Mouse (Mus musculus) embryonic facial prominence, embryonic 15.5 days (tissue): ENCODE measurements around the gene Prickle1. TPM values are rescaled to one million over a fixed set of nuclear protein-coding genes. Genes with fewer than 3 reads are reported as not detected.

Experiments
- ATAC-seq: fragments of 200-750 bp; cut with Nextera tagmentation; 2 replicates; pipeline ENCODE4 v1.8.0; 2017; ENCODE audit warnings: low read depth, moderate TSS enrichment; ENCODE audit not compliant: insufficient number of reproducible peaks, low FRiP score, low TSS enrichment
- H3K27ac ChIP-seq: fragments of 300-500 bp; sonication (generic); replicated peaks from 2 replicates; pipeline ENCODE4 v1.5.1; 2015; ENCODE audit warnings: mild to moderate bottlenecking, inconsistent platforms
- H3K27me3 ChIP-seq: fragments of 300-500 bp; sonication (generic); 2 replicates; pipeline ENCODE4 v1.6.1; 2015; ENCODE audit warnings: inconsistent platforms
- H3K36me3 ChIP-seq: fragments of 300-500 bp; sonication (generic); 2 replicates; pipeline ENCODE4 v1.6.1; 2015; ENCODE audit warnings: mild to moderate bottlenecking, inconsistent platforms
- H3K4me1 ChIP-seq: fragments of 300-500 bp; sonication (generic); 2 replicates; pipeline ENCODE4 v1.6.1; 2015; ENCODE audit warnings: inconsistent platforms
- H3K4me2 ChIP-seq: fragments of 300-500 bp; sonication (generic); replicated peaks from 2 replicates; pipeline ENCODE4 v1.6.1; 2015; ENCODE audit warnings: mild to moderate bottlenecking, inconsistent platforms
- H3K4me3 ChIP-seq: fragments of 300-500 bp; sonication (generic); replicated peaks from 2 replicates; pipeline ENCODE4 v1.5.1; 2015; ENCODE audit warnings: mild to moderate bottlenecking, inconsistent platforms
- H3K9ac ChIP-seq: fragments of 300-500 bp; sonication (generic); 2 replicates; pipeline ENCODE4 v1.6.1; 2015; ENCODE audit warnings: inconsistent platforms
- H3K9me3 ChIP-seq: fragments of 300-500 bp; sonication (generic); replicated peaks from 2 replicates; pipeline ENCODE4 v1.6.1; 2016; ENCODE audit warnings: inconsistent platforms
- WGBS: fragments of 180-500 bp; shearing (Covaris S2); methylation state at CpG from one replicate; pipeline ENCODE4 v1.1.7; 2015; 5-methylcytosine and 5-hydroxymethylcytosine counted together
- polyA plus RNA-seq: library from polyadenylated mRNA; unstranded; fragments of >200 nt; fragmentation: Nextera tagmentation; extraction: Ambion mirVana; gene quantifications from 2 replicates; pipeline ENCODE4 v1.2.1, GENCODE M21; 2015

Gene Prickle1
- 40.2 TPM in 2 replicates for polyA plus RNA-seq

DNA sequence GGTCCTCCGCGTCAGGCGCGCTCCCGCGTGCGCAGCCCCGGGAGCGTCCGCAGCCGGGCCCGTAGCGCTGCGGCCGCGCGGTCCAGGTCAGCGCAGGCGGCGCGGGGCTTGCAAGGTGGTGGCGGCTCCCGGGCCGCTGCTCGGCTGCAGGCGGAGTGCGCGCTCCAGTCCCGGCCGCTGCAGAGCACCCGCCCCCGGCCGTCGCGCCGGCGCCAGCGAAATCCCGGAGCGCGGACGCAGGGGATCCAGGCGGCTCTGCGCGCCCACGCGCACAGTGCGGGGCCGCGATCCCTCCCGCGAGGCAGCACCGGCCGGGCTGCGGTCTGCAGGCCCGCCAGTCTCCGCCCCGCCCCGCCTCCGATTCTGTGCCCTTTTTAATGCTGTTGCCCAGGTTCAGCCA, at the start of gene Prickle1:
Prickle1 (minus strand) TSS at position 146 of the 400 bp plus-strand sequence.
- Histone ChIP-seq H3K27me3 (no peaks in the 10 kb centered on the region), H3K4me2 (peak within 1 kb of the TSS; percentile 88), H3K9ac (peak within 1 kb of the TSS; percentile 96), H3K36me3 (no peaks in the 10 kb centered on the region), H3K4me1 (peaks cover 44% of the 10 kb centered on the region), H3K9me3 (no peaks in the 10 kb centered on the region), H3K4me3 (peak within 1 kb of the TSS; percentile 95), H3K27ac (peak within 1 kb of the TSS; percentile 98)
- 0% methylated on average over 52 of the region's 60 CpGs for WGBS
- peak; percentile 90 for ATAC-seq

GRCm38 (mm10) chr15:93640221-93640620, 44.5 kb upstream of the Prickle1 start:
- Histone ChIP-seq H3K9ac (no peak overlapping the region), H3K27me3 (no peaks in the 10 kb centered on the region), H3K4me2 (no peak overlapping the region), H3K27ac (no peak overlapping the region), H3K9me3 (no peaks in the 10 kb centered on the region; the same call in 1 of the 2 replicates), H3K4me1 (no peaks in the 10 kb centered on the region), H3K36me3 (no peaks in the 10 kb centered on the region), H3K4me3 (no peak overlapping the region)
- WGBS, result 72% methylated on average over 2 of the region's 2 CpGs
- no peak for ATAC-seq

DNA sequence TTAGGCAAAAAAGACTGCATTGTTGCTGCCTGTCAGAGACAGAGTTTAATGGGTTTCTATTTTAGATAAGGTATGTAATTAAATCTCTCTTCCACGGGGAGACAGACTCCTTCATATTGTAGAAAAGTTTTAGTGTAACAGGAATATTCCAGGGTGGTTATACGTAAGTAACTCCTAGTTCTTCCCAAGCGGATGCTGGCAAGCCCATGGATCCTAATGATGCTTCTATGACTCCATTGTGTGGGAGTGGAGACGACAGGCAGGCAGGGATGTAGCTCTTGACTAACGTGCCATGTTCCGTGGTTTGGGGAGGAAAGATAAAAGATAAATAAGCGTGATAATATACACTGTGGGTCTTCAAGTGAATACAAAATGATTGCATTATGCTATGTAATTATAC, 41.3 kb upstream of the Prickle1 start:
- Histone ChIP-seq H3K27ac (no peak overlapping the region), H3K4me1 (no peaks in the 10 kb centered on the region), H3K36me3 (no peaks in the 10 kb centered on the region), H3K9ac (no peak overlapping the region), H3K4me2 (no peak overlapping the region), H3K27me3 (no peaks in the 10 kb centered on the region), H3K9me3 (no peaks in the 10 kb centered on the region; the same call in 1 of the 2 replicates), H3K4me3 (no peak overlapping the region)
- ATAC-seq, result no peak
- WGBS, result 62% methylated on average over 7 of the region's 7 CpGs

- Histone ChIP-seq H3K4me3 (no peak overlapping the region), H3K27me3 (no peaks in the 10 kb centered on the region), H3K4me1 (peaks cover 2% of the 10 kb centered on the region), H3K36me3 (no peaks in the 10 kb centered on the region), H3K27ac (no peak overlapping the region), H3K4me2 (no peak overlapping the region), H3K9ac (no peak overlapping the region), H3K9me3 (no peaks in the 10 kb centered on the region; the same call in 1 of the 2 replicates)
- ATAC-seq, result no peak
- 20% methylated on average over 4 of the region's 4 CpGs for WGBS
These were observed 39.9 kb upstream of the Prickle1 start for GRCm38 (mm10) chr15:93635603-93636002.

DNA sequence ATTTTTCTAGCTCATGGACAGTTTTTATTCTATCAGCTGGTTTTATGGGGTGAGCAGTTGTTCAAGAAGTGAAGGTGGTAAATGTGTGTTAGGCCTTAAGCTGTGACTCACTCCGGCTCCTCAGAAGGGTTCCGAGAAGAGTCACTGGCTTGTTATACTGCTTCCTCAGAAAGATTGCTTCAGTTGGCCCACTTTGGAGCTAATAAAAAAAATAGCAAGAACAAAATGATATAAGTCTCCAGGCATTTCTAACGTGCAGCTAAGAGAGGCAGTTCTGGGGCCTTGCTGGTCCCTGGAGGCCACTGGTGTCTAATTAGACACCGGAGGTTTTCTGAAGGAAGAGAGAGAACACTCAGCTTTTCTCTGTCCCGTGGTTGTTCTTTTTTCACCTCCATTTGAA, 38.8 kb upstream of the Prickle1 start:
- 62% methylated on average over 5 of the region's 5 CpGs for WGBS
- no peak overlapping the region for H3K4me3 ChIP-seq
- H3K9me3 ChIP-seq, result no peaks in the 10 kb centered on the region; the same call in 1 of the 2 replicates

GRCm38 (mm10) chr15:93630001-93630541, 34.4 kb upstream of the Prickle1 start:
- Histone ChIP-seq H3K36me3 (no peaks in the 10 kb centered on the region), H3K27ac (peak overlapping the region; percentile 53), H3K9ac (no peak overlapping the region), H3K4me2 (0 out of 2 replicates have a peak overlapping the region, but pooled peaks have one; percentile 6), H3K4me1 (peaks cover 22% of the 10 kb centered on the region), H3K27me3 (no peaks in the 10 kb centered on the region), H3K4me3 (no peak overlapping the region), H3K9me3 (no peaks in the 10 kb centered on the region)
- no peak; the same call in 1 of the 2 replicates for ATAC-seq
- 35% methylated on average over 14 of the region's 14 CpGs for WGBS

More for the DNA sequence above, 38.8 kb upstream of the Prickle1 start:
- no peak for ATAC-seq
- Histone ChIP-seq H3K4me1 (peaks cover 12% of the 10 kb centered on the region), H3K9ac (no peak overlapping the region), H3K27me3 (no peaks in the 10 kb centered on the region), H3K4me2 (no peak overlapping the region), H3K27ac (no peak overlapping the region), H3K36me3 (no peaks in the 10 kb centered on the region)

- Histone ChIP-seq H3K9me3 (no peaks in the 10 kb centered on the region), H3K4me3 (no peak overlapping the region), H3K4me1 (peaks cover 22% of the 10 kb centered on the region), H3K9ac (no peak overlapping the region), H3K27ac (no peak overlapping the region), H3K36me3 (no peaks in the 10 kb centered on the region), H3K4me2 (no peak overlapping the region), H3K27me3 (no peaks in the 10 kb centered on the region)
- ATAC-seq, result no peak
- WGBS, result 86% methylated on average over 9 of the region's 9 CpGs
These were observed 33.5 kb upstream of the Prickle1 start for GRCm38 (mm10) chr15:93629201-93629600.

DNA sequence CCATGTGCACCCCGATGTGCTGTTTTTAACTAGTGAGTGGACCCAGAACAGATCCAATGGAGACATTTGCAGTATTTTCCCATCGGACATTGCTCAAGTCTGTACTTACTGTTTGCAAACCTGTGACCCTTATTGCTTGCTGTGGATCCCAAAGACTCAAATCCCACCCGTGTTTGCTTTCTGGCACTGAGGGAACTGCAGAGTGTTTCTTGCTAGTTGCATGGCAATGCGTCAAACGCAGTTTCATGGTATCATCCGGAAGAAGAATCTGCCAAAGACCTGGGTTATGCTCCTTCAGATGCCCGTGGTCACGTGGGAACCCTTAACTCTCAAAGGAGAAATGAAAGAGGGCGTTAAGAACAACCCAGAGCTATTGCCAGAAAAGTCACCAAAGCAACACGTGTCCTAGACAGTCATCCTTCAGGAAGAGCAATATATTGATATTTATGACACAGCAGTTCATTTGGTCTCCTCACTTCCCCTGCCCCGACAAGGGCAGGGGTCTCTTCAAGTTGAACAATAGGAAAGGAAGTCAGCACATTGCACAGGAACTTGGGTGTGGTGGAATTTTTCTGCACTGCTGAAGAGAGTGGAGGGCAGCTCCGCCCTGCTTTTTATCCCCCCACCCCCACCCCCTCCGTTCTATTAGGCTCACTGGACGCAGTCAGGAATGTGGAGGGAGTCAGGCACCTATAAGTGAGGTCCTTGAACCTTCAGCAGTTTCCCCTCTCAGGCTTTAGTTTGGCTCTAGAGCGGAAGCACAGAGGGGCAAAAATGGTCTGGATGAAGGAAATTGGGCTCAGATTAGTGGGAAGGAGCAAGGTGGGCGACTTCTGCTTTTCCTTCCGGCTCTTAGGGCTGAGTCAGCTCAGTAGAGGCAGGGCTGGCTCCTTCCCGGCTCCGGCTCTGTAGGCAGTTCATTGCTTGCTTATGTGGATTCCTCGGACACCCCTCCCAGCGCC, 32.4 kb upstream of the Prickle1 start:
- Histone ChIP-seq H3K9me3 (no peaks in the 10 kb centered on the region), H3K4me1 (peaks cover 22% of the 10 kb centered on the region), H3K9ac (no peak overlapping the region), H3K4me3 (no peak overlapping the region), H3K4me2 (no peak overlapping the region), H3K36me3 (no peaks in the 10 kb centered on the region), H3K27me3 (no peaks in the 10 kb centered on the region), H3K27ac (no peak overlapping the region)
- ATAC-seq, result no peak
- 66% methylated on average over 21 of the region's 21 CpGs for WGBS

DNA sequence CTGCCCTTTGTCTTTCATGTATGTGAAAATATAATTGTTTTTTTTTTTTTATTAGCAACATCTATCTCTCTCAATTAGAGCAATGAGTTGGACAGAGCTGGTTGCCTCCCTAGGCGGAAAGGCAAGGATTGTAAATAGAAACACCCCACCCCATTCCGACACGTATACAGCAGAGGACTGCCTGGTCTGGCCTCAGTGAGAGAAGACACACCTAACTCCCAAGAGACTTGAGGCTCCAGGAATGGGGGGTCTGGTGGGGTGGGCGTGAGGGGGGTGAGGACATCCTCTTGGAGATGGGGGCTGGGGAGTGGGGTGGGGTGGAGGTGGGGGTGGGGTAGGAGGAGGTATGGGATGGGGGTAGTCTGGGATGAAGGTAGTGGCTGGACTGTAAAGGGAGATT, 23.9 kb upstream of the Prickle1 start:
- no peaks in the 10 kb centered on the region for H3K9me3 ChIP-seq
- no peaks in the 10 kb centered on the region for H3K4me1 ChIP-seq
- H3K36me3 ChIP-seq, result no peaks in the 10 kb centered on the region
- no peak overlapping the region for H3K4me2 ChIP-seq
- H3K9ac ChIP-seq, result no peak overlapping the region
- H3K4me3 ChIP-seq, result no peak overlapping the region
- no peak for ATAC-seq
- 70% methylated on average over 4 of the region's 4 CpGs for WGBS
- H3K27me3 ChIP-seq, result no peaks in the 10 kb centered on the region
- H3K27ac ChIP-seq, result no peak overlapping the region

- H3K9me3 ChIP-seq, result no peaks in the 10 kb centered on the region
- no peak overlapping the region for H3K9ac ChIP-seq
- no peaks in the 10 kb centered on the region for H3K27me3 ChIP-seq
- no peaks in the 10 kb centered on the region for H3K36me3 ChIP-seq
- H3K4me3 ChIP-seq, result no peak overlapping the region
- WGBS, result 50% methylated on average over 6 of the region's 6 CpGs
- H3K4me1 ChIP-seq, result peaks cover under 1% of the 10 kb centered on the region
- no peak overlapping the region for H3K27ac ChIP-seq
- H3K4me2 ChIP-seq, result no peak overlapping the region
- ATAC-seq, result no peak
These were observed 22.9 kb upstream of the Prickle1 start for GRCm38 (mm10) chr15:93618442-93619150.

- WGBS, result 95% methylated on average over 4 of the region's 4 CpGs
These were observed 20.6 kb upstream of the Prickle1 start for GRCm38 (mm10) chr15:93616277-93616676.

More at GRCm38 (mm10) chr15:93616277-93616676, 20.6 kb upstream of the Prickle1 start:
- H3K4me1 ChIP-seq, result peaks cover 4% of the 10 kb centered on the region
- H3K4me2 ChIP-seq, result no peak overlapping the region
- no peaks in the 10 kb centered on the region for H3K36me3 ChIP-seq
- no peak overlapping the region for H3K4me3 ChIP-seq
- no peaks in the 10 kb centered on the region for H3K27me3 ChIP-seq
- no peaks in the 10 kb centered on the region for H3K9me3 ChIP-seq
- H3K27ac ChIP-seq, result no peak overlapping the region
- ATAC-seq, result no peak
- H3K9ac ChIP-seq, result no peak overlapping the region
